Mouse (Mus musculus) left cerebral cortex, postnatal 4 days (tissue): ENCODE results near the gene Arih2. TPM values are rescaled to one million over a fixed set of nuclear protein-coding genes. Genes with fewer than 3 reads are reported as not detected.

Experiments
- DNase-seq: peaks from one replicate; pipeline ENCODE4 v3.0.0-alpha.2; 2022
- intact Hi-C: fragments of 180-260 bp; cut with DNase I; formaldehyde crosslinking; loops from one replicate; pipeline ENCODE4 v1.15.1; 2025
- total RNA-seq, 2 experiments: library from RNA; stranded (reverse); gene quantifications; 2 replicates each; pipeline ENCODE4 v1.2.3; 2021

The Arih2 gene
- total RNA-seq, 2 experiments from 2014 or later: 58.3 to 59.6 TPM

DNA sequence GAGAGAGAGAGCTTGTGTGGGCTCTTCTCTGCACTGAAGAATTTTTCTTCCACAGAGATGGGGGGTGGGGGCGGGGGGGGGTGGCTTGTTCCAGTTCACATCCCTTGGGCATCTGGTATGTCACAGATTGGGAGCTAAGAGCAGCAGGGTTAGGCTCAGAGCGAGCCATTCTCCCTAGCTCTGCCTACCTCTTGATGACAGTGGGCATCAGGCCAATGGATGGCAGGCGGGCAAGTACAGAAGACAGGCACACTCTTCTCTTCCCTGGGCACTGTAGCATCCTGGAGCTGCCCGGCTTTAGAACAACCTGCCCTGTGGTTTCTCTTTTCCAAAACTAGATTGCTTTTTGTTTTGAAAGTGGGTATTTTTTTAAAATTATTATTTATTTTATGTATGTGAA is 57.7 kb downstream of the Arih2 start:
- DNase-seq: peak; percentile 69
- intact Hi-C loops: no loop called here

GRCm38 (mm10) chr9:108589229-108589628 is 60.0 kb downstream of the Arih2 start:
- intact Hi-C loops: no loop called here
- DNase-seq: no peak

- peak; percentile 86 for DNase-seq
- intact Hi-C loops: no loop called here
Measured at GRCm38 (mm10) chr9:108587571-108588180, 61.5 kb downstream of the Arih2 start.

GRCm38 (mm10) chr9:108579344-108579690 is 69.9 kb downstream of the Arih2 start:
- intact Hi-C loops: no loop called here
- no peak for DNase-seq

DNA sequence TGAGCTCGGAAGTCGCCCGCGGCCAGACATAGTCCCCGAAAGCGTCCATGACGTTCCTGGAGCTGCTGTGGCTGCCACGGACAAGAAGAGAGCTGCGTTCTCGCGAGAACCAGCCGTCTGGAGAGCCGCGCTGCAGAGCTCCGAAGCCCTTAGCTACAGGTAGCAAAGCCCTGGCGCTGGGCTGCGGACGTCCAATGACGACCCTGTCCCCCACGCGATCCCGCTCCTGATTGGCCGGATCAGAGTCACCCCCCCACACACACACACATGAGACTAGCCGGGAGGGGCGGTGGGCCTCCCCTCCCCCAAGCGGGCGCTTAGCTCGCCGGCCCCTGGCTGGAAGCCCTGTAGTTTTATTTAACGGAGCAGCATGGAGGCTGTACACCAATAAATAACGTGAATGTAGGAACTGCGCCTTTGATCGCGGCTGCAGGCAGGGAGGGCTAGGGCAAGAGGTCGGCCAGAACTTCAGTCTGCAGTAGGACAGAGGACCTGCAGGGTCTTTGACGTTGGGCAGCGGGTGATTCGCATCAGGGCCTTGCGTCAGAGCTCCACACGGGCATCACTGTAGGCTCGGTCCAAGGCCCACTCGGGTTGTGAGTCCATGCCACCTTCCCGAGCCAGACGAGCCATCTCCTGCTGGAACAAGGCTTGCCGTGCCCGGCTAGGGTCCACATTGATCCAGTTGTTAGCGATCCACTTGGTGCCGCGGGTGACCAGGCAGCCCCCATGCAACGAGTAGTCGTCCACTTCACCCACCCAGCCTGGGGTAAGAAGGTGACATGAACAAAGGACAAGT is 70.4 kb downstream of the Arih2 start, which contains the start of gene Wdr6:
TSS of gene Wdr6 (minus strand) at position 195 of the 799 bp plus-strand sequence.
- intact Hi-C loops: no loop called here
- DNase-seq: peak; percentile 97

- intact Hi-C loops: no loop called here
- DNase-seq: peak; percentile 73
Measured at GRCm38 (mm10) chr9:108577934-108578544, 71.1 kb downstream of the Arih2 start.

- intact Hi-C loops: no loop called here
- DNase-seq: no peak
Measured at GRCm38 (mm10) chr9:108577025-108577424, 72.2 kb downstream of the Arih2 start.

GRCm38 (mm10) chr9:108575321-108576297 is 73.6 kb downstream of the Arih2 start:
- intact Hi-C loops: no loop called here
- DNase-seq: no peak

- DNase-seq: no peak
- intact Hi-C loops: no loop called here
Measured at GRCm38 (mm10) chr9:108574921-108575320, 74.3 kb downstream of the Arih2 start.

- intact Hi-C loops: no loop called here
- peak; percentile 82 for DNase-seq
Measured at GRCm38 (mm10) chr9:108573774-108574690, 75.2 kb downstream of the Arih2 start.

GRCm38 (mm10) chr9:108572321-108572720 is 76.9 kb downstream of the Arih2 start:
- no peak for DNase-seq
- intact Hi-C loops: no loop called here

DNA sequence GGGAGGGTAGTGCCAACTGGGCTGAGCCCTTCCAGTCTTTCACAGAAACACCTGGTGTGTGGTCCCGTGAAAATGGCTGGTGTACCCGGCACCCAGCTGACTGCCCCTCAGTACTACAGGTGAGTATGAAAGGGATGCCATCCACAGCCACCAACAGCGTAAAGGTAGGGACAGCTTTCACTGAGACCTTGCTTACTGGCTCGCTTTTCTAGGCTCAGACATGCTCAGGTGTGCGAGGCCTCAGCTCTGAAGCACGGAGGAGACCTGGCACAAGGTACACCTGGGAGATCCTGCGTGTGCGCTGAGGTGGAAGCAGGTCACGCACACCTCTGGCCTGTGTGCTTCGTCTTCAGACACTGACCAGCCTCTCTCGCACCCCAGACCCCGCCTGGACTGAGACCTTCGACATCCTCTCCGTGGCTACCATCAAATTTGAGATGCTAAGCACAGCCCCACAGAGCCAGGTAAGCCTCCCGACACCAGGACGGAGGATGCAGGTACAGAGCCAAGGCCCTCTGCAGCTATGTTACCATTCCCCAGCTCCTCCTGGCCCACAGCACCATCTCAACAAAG is 77.7 kb downstream of the Arih2 start:
- intact Hi-C loops: no loop called here
- DNase-seq: no peak

DNA sequence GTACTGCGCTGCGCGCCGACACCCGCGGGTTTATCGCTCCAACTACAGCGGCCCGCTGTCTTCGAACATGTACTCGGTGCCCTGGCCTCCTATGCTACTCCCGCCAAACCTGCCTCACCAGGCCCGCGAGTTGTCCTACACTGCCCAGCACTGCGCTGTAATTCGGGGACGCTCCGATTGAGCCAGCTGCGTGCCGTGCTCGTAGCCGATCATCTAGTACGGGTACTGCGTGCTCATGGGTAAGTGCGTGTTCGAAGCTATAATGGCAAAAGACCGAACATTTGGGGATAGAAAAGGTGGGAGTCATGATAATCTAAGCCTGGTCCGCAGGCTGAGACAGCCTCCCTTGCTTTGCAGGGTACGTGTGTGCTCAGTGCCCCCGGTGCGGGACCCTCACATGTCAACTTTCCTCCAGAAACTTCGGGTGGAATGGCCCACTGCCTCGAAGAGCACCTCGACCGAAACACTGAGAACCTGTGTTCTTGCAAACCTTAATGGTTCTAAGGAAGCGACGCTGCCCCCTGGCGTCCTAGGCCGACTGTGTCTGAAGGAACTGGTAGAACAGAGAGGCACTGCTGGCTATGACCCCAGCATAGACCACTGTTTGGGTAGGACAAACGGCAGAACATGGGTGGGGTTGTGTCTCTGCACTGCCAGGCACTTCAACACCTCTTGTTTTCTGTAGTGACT is 78.8 kb downstream of the Arih2 start:
- intact Hi-C loops: no loop called here
- DNase-seq: peak; percentile 86

DNA sequence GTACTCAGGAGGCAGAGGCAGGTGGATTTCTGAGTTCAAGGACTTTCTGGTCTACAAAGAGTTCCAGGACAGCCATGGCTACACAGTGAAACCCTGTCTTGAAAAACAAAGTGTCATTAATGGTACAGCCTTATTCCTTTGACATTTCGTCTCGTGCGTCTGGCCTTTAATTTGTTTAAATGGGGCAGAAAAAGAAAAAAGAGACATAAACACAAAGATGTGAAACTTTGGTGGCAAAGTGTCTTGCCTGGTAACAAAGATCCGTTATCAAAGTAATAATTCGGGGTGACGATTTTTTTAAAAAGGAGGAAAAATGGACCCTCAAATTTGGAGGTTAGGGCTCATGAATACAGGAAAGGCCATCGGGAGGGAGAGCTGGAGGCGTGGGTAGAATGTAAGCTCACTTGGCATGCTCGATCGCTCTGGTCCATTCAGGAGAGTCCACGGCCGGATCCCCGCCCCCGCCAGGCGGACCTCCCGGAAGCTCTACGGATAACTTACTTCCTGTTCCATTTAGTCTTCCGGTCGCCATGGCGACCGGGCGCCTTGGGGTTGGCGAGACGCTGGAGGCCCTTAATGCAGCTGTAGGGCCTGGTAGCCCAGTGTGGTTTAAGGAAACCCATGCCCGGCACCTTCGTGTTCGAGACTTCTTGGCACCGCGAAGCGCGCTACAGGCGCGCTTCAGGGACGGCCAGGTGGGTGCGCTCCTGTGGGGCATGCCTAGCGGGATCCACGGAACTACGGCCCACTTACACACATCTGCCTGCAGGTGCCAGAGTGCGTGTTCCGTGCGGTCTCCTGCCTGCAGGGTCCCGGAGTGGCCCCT is 79.6 kb downstream of the Arih2 start, which contains the start of gene Dalrd3:
TSS of gene Dalrd3 (plus strand) at position 506 of the 826 bp plus-strand sequence.
- intact Hi-C loops: no loop called here

DNA sequence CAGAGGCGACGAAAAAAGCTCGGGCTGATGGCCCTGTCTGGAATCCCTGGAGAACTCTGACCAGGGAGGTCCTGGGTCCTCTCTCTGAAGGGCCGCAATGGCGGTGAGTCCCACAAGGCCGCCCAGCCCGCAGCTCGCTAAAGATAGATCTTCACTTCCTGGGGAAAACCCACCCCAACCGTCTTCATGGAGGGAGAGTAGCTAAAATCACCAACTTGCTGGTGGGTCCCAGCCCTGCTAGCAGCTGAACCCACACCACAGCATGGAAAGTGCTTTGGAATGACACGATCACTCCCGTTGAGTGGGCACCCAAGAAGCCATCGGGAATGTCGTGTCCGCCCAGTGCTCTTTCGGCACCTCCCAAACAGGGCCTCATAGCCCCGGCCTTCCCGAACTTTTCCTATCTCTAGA is 80.7 kb downstream of the Arih2 start:
- DNase-seq: no peak
- intact Hi-C loops: no loop called here

More for the DNA sequence above, 79.6 kb downstream of the Arih2 start, which contains the start of gene Dalrd3:
- DNase-seq: peak; percentile 95

GRCm38 (mm10) chr9:108567931-108568419 is 81.2 kb downstream of the Arih2 start:
- DNase-seq: no peak
- intact Hi-C loops: no loop called here
